Mouse (Mus musculus) brain, embryonic 14.5 days (tissue): ENCODE measurements around the gene Sult1c2.

ENCODE experiments used
- CTCF ChIP-seq: fragments of 200-500 bp; IDR thresholded peaks from 2 replicates; pipeline ENCODE4 v1.5.1; 2012; ENCODE audit warnings: inconsistent platforms, mild to moderate bottlenecking, moderate library complexity, borderline replicate concordance; ENCODE audit not compliant: insufficient read depth, insufficient read length; ENCODE audit errors: extremely low read depth
- POLR2A ChIP-seq: fragments of 200-500 bp; IDR thresholded peaks from 2 replicates; pipeline ENCODE4 v1.6.1; 2012; ENCODE audit warnings: mild to moderate bottlenecking, inconsistent platforms, borderline replicate concordance; ENCODE audit not compliant: poor library complexity, insufficient read depth, insufficient read length, severe bottlenecking; ENCODE audit errors: extremely low read depth

DNA sequence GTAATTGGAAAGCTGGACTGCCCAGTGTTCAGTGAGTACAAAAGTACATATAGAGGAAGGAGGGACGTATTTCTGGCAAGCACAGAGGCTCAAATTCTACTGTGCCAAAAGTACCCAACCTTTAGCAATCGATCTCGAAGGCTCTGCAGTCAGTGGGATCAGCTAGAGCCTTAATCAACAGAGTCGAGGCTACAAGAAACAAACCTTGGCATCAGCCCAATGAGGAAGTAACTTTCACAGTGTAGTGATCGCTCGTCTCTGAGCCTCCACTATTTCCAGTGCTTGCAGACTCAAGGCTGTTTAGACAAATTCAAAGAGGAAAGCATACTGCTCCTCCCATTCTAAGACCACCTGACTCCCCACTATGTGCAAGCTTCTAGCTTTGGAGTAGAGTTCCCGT lies 343 bp downstream of the Sult1c2 start:
- TF ChIP-seq CTCF (no peak), POLR2A (no peak)
